Mouse (Mus musculus) CH12.LX (cell line): ENCODE results near the gene Rhbg. TPM values are rescaled to one million over a fixed set of nuclear protein-coding genes. Genes with fewer than 3 reads are reported as not detected.
"Not testable (repeated sequence)": the region's sequence is repeated elsewhere in the genome, so short reads cannot be mapped to it uniquely, and the experiment has no call there.

Experiments
- DNase-seq: peaks from one replicate; pipeline ENCODE4 v3.0.0-alpha.2; 2013; ENCODE audit errors: extremely low read depth
- H3K27ac ChIP-seq: 2 replicates; pipeline ENCODE4 v1.5.1; 2012; ENCODE audit warnings: low read depth, mild to moderate bottlenecking, control low read depth, moderate library complexity; ENCODE audit not compliant: insufficient read depth
- H3K27me3 ChIP-seq: replicated peaks from 2 replicates; pipeline ENCODE3; 2012; ENCODE audit warnings: inconsistent platforms
- H3K36me3 ChIP-seq, 2 experiments: replicated peaks in 1 of 2; 2 replicates each; pipeline versions ENCODE3 to v1.6.1; 2012; ENCODE audit warnings: inconsistent platforms in 1 of 2, low read length in 1 of 2, mild to moderate bottlenecking in 1 of 2, mixed read lengths in 1 of 2, moderate library complexity in 1 of 2; ENCODE audit not compliant: control insufficient read depth in 1 of 2, insufficient read depth in 1 of 2
- H3K4me1 ChIP-seq, 2 experiments: 2 replicates each; pipeline ENCODE4 v1.6.1; 2012; ENCODE audit warnings: inconsistent platforms in 1 of 2, moderate library complexity in 1 of 2; ENCODE audit not compliant: insufficient read depth in 2 of 2, control insufficient read depth in 1 of 2
- H3K4me2 ChIP-seq: 2 replicates; pipeline ENCODE4 v1.6.1; 2012; ENCODE audit warnings: low read depth, mild to moderate bottlenecking, control low read depth; ENCODE audit not compliant: poor library complexity, insufficient read depth, severe bottlenecking
- H3K4me3 ChIP-seq, 3 experiments: fragments of 150-350 bp in 1 of 3; sonication (generic) in 1 of 3; replicated peaks in 1 of 3; 2 replicates each; pipeline versions ENCODE3 to v1.5.1; 2011 to 2012; ENCODE audit warnings: low read depth in 2 of 3, low read length in 2 of 3, mild to moderate bottlenecking in 2 of 3, moderate library complexity in 2 of 3, control low read depth in 1 of 3, improper control_type of control experiment in 1 of 3, inconsistent platforms in 1 of 3, mixed read lengths in 1 of 3; ENCODE audit not compliant: poor library complexity in 1 of 3
- H3K79me2 ChIP-seq: replicated peaks from 2 replicates; pipeline ENCODE4 v1.6.1; 2012; ENCODE audit warnings: mild to moderate bottlenecking, moderate library complexity; ENCODE audit not compliant: control insufficient read depth, poor library complexity, insufficient read depth, severe bottlenecking; ENCODE audit errors: extremely low read depth
- H3K9ac ChIP-seq: 2 replicates; pipeline ENCODE4 v1.6.1; 2012; ENCODE audit warnings: low read depth, mild to moderate bottlenecking, control low read depth, moderate library complexity; ENCODE audit not compliant: insufficient read depth
- H3K9me3 ChIP-seq: replicated peaks from 2 replicates; pipeline ENCODE3; 2012; ENCODE audit warnings: low read length, inconsistent platforms, mixed read lengths
- E2F4 ChIP-seq: IDR thresholded peaks from 2 replicates; pipeline ENCODE4 v1.6.1; 2011; ENCODE audit warnings: low read depth, low read length, improper control_type of control experiment; ENCODE audit not compliant: insufficient replicate concordance
- IRF4 ChIP-seq: IDR thresholded peaks from 2 replicates; pipeline ENCODE4 v1.6.1; 2014; ENCODE audit warnings: low read depth, mild to moderate bottlenecking, inconsistent platforms, low read length, improper control_type of control experiment
- JUN ChIP-seq: IDR thresholded peaks from 2 replicates; pipeline ENCODE4 v1.6.1; 2011; ENCODE audit warnings: low read depth, mild to moderate bottlenecking, low read length, improper control_type of control experiment, moderate library complexity; ENCODE audit not compliant: insufficient read depth
- JUND ChIP-seq: conservative IDR thresholded peaks from 2 replicates; pipeline ENCODE4 v1.6.1; 2011; ENCODE audit warnings: low read depth, low read length, improper control_type of control experiment
- MAZ ChIP-seq: IDR thresholded peaks from 2 replicates; pipeline ENCODE4 v1.6.1; 2012; ENCODE audit warnings: low read depth, mild to moderate bottlenecking, inconsistent platforms, low read length, improper control_type of control experiment, moderate library complexity
- MYC ChIP-seq: IDR thresholded peaks from 2 replicates; pipeline ENCODE4 v1.6.1; 2011; ENCODE audit warnings: low read depth, mild to moderate bottlenecking, improper control_type of control experiment, low read length
- PAX5 ChIP-seq: IDR thresholded peaks from 2 replicates; pipeline ENCODE4 v1.6.1; 2012; ENCODE audit warnings: low read length, inconsistent platforms, mixed read lengths
- RAD21 ChIP-seq: IDR thresholded peaks from 2 replicates; pipeline ENCODE4 v1.6.1; 2011; ENCODE audit warnings: low read depth, mild to moderate bottlenecking, low read length, improper control_type of control experiment, moderate library complexity
- RCOR1 ChIP-seq: conservative IDR thresholded peaks from 2 replicates; pipeline ENCODE4 v1.6.1; 2012; ENCODE audit warnings: low read depth, mild to moderate bottlenecking, inconsistent platforms, low read length, improper control_type of control experiment
- UBTF ChIP-seq: IDR thresholded peaks from 2 replicates; pipeline ENCODE4 v1.6.1; 2012; ENCODE audit warnings: low read depth, mild to moderate bottlenecking, inconsistent platforms, low read length, improper control_type of control experiment, moderate library complexity
- USF1 ChIP-seq: IDR thresholded peaks from 2 replicates; pipeline ENCODE4 v1.6.1; 2014; ENCODE audit warnings: low read depth, mild to moderate bottlenecking, inconsistent platforms, low read length, improper control_type of control experiment
- USF2 ChIP-seq: conservative IDR thresholded peaks from 2 replicates; pipeline ENCODE4 v1.6.1; 2011; ENCODE audit warnings: low read depth, low read length, improper control_type of control experiment
- ZNF384 ChIP-seq: IDR thresholded peaks from 2 replicates; pipeline ENCODE4 v1.6.1; 2012; ENCODE audit warnings: low read depth, low read length, improper control_type of control experiment, inconsistent platforms
- dilution Hi-C: fragments of 300-500 bp; cut with MboI; formaldehyde crosslinking; loops from 2 replicates; pipeline ENCODE4 v1.14.3; 2020; ENCODE audit warnings: low sequenced_read_pairs; ENCODE audit not compliant: extremely low pct_unique_long_range_greater_than_20kb, extremely low pct_ligation_motif_present
- in situ Hi-C: fragments of 300-500 bp; cut with MboI; formaldehyde crosslinking; loops from 3 replicates; pipeline ENCODE4 v1.14.3; 2019; ENCODE audit warnings: low sequenced_read_pairs, low pct_ligation_motif_present, low pct_unique_long_range_greater_than_20kb, mixed read lengths
- polyA plus RNA-seq: library from polyadenylated mRNA; unstranded; fragments of >175 nt; gene quantifications from 2 replicates; pipeline ENCODE4 v1.2.1, GENCODE M21; 2012; ENCODE audit warnings: low read depth; ENCODE audit not compliant: insufficient read length
- total RNA-seq, 2 experiments: library from RNA; depleted of rRNA; stranded (reverse); fragments of 300-350 nt in 1 of 2; fragments of >200 nt in 1 of 2; gene quantifications; 2 replicates each; pipeline ENCODE4 v1.2.3; 2012 to 2014

The Rhbg gene
- total and polyA plus RNA-seq, 3 experiments = 0.08 TPM; not detected in 2

GRCm38 (mm10) chr3:88268991-88269390 lies 14.5 kb upstream of the Rhbg start:
- Histone ChIP-seq H3K4me1 (no peaks in the 10 kb centered on the region), H3K9me3 (peaks cover 3% of the 10 kb centered on the region), H3K79me2 (no peaks in the 10 kb centered on the region), H3K4me2 (no peak overlapping the region), H3K36me3 (no peaks in the 10 kb centered on the region)
- dilution Hi-C loops = no loop called here
- TF ChIP-seq JUND (no peak), USF1 (no peak), IRF4 (no peak), MYC (no peak), UBTF (no peak), JUN (no peak), MAZ (no peak), E2F4 (no peak), PAX5 (no peak)
- TF ChIP-seq, all 38 proteins: peak for 0
- H3K4me3 ChIP-seq = no peak overlapping the region
- no peak overlapping the region for H3K27ac ChIP-seq
- peaks cover 11% of the 10 kb centered on the region for H3K27me3 ChIP-seq
- no peak overlapping the region for H3K9ac ChIP-seq
- DNase-seq = no peak
- in situ Hi-C loops = no loop called here

- DNase-seq, H3K4me3 ChIP-seq, in situ Hi-C loops, H3K79me2 ChIP-seq, H3K27ac ChIP-seq, H3K9me3 ChIP-seq, H3K9ac ChIP-seq, H3K4me2 ChIP-seq, dilution Hi-C loops, H3K36me3 ChIP-seq, H3K4me1 ChIP-seq: not testable (repeated sequence)
- H3K27me3 ChIP-seq = peaks cover 11% of the 10 kb centered on the region
These were observed 13.5 kb upstream of the Rhbg start for GRCm38 (mm10) chr3:88268014-88268413.

- H3K27me3 ChIP-seq = peaks cover 29% of the 10 kb centered on the region
- H3K4me3 ChIP-seq = no peak overlapping the region
- H3K9ac ChIP-seq = no peak overlapping the region
- peaks cover 3% of the 10 kb centered on the region for H3K9me3 ChIP-seq
- no peak for DNase-seq
- H3K4me1 ChIP-seq = no peaks in the 10 kb centered on the region
- no peak for TF ChIP-seq ZNF384
- no peak for TF ChIP-seq RCOR1
- TF ChIP-seq USF2 = no peak
- TF ChIP-seq RAD21 = no peak
- no peaks in the 10 kb centered on the region for H3K79me2 ChIP-seq
- in situ Hi-C loops = no loop called here
- H3K36me3 ChIP-seq = no peaks in the 10 kb centered on the region
- dilution Hi-C loops = no loop called here
- H3K4me2 ChIP-seq = no peak overlapping the region
- H3K27ac ChIP-seq = no peak overlapping the region
These were observed 7.8 kb upstream of the Rhbg start for GRCm38 (mm10) chr3:88262346-88262745.
